Mouse (Mus musculus) cerebellum, adult 2 months (tissue): ENCODE data around the gene Dnm1l. TPM values are rescaled to one million over a fixed set of nuclear protein-coding genes. Genes with fewer than 3 reads are reported as not detected.

Experiments
- DNase-seq, 2 experiments: peaks; one replicate each; pipeline ENCODE4 v3.0.0; 2021
- H3K27ac ChIP-seq: fragments of 200-500 bp; 2 replicates; pipeline ENCODE4 v1.5.1; 2012; ENCODE audit warnings: low read length, control low read depth, inconsistent platforms; ENCODE audit not compliant: insufficient read depth
- H3K27me3 ChIP-seq: fragments of 200-500 bp; 2 replicates; pipeline ENCODE4 v1.6.1; 2012; ENCODE audit warnings: inconsistent platforms, mild to moderate bottlenecking, low read length, moderate library complexity; ENCODE audit not compliant: control insufficient read depth, insufficient read depth
- H3K4me1 ChIP-seq: fragments of 200-500 bp; 2 replicates; pipeline ENCODE4 v1.6.1; 2011; ENCODE audit warnings: low read length; ENCODE audit not compliant: control insufficient read depth, insufficient read depth
- H3K4me3 ChIP-seq: fragments of 200-500 bp; replicated peaks from 2 replicates; pipeline ENCODE3; 2011; ENCODE audit warnings: mild to moderate bottlenecking, low read depth, low read length, control low read depth; ENCODE audit not compliant: insufficient read depth
- CTCF ChIP-seq: fragments of 200-500 bp; IDR thresholded peaks from 2 replicates; pipeline ENCODE4 v1.5.1; 2011; ENCODE audit warnings: low read depth, mild to moderate bottlenecking, control low read depth, low read length, moderate library complexity, borderline replicate concordance; ENCODE audit not compliant: insufficient read depth
- POLR2A ChIP-seq: fragments of 200-500 bp; IDR thresholded peaks from 2 replicates; pipeline ENCODE4 v1.6.1; 2011; ENCODE audit warnings: low read length, control low read depth, borderline replicate concordance; ENCODE audit not compliant: insufficient read depth
- WGBS: fragments of 180-500 bp; shearing (Covaris S2); methylation state at CpG from one replicate; pipeline ENCODE4 v1.1.7; 2018; 5-methylcytosine and 5-hydroxymethylcytosine counted together
- polyA plus RNA-seq: library from polyadenylated mRNA; depleted of rRNA; stranded (reverse); fragments of >200 nt; gene quantifications from 2 replicates; pipeline ENCODE4 v1.2.3, GENCODE M21; 2012; rRNA removed

The Dnm1l gene
- polyA plus RNA-seq, 1 experiment = 117 TPM

GRCm38 (mm10) chr16:16302369-16303137 is 56.2 kb downstream of the Dnm1l start, which contains the start of gene Yars2:
TSS of gene Yars2 (plus strand) at chr16:16302965.
- WGBS = under 1% methylated on average over 50 of the region's 50 CpGs

GRCm38 (mm10) chr16:16273752-16274151 is 85.0 kb downstream of the Dnm1l start:
- Histone ChIP-seq H3K27me3 (no peaks in the 10 kb centered on the region), H3K27ac (no peak overlapping the region), H3K4me3 (no peak overlapping the region), H3K4me1 (no peaks in the 10 kb centered on the region)
- DNase-seq = no peak
- TF ChIP-seq POLR2A (no peak), CTCF (no peak)
- 85% methylated on average over 6 of the region's 6 CpGs for WGBS

More at GRCm38 (mm10) chr16:16302369-16303137, 56.2 kb downstream of the Dnm1l start, which contains the start of gene Yars2:
- Histone ChIP-seq H3K27me3 (no peaks in the 10 kb centered on the region), H3K27ac (peak within 1 kb of the TSS; percentile 87), H3K4me3 (peak within 1 kb of the TSS; percentile 84), H3K4me1 (peaks cover 2% of the 10 kb centered on the region; the same call in 1 of the 2 replicates)
- DNase-seq = peak; percentile 94 to 95
- peak; percentile 97; the same call in 1 of the 2 replicates for TF ChIP-seq POLR2A
- TF ChIP-seq CTCF = peak; percentile 60

GRCm38 (mm10) chr16:16272978-16273377 is 85.8 kb downstream of the Dnm1l start:
- no peaks in the 10 kb centered on the region for H3K4me1 ChIP-seq
- no peak for TF ChIP-seq CTCF
- H3K4me3 ChIP-seq = no peak overlapping the region
- DNase-seq = no peak
- no peaks in the 10 kb centered on the region for H3K27me3 ChIP-seq
- no peak overlapping the region for H3K27ac ChIP-seq
- 61% methylated on average over 3 of the region's 3 CpGs for WGBS

GRCm38 (mm10) chr16:16262436-16262835 is 96.3 kb downstream of the Dnm1l start:
- no peak for DNase-seq
- H3K27me3 ChIP-seq = no peaks in the 10 kb centered on the region
- H3K4me1 ChIP-seq = no peaks in the 10 kb centered on the region
- H3K27ac ChIP-seq = no peak overlapping the region
- 82% methylated on average over 3 of the region's 3 CpGs for WGBS
- TF ChIP-seq POLR2A (no peak), CTCF (no peak)
- H3K4me3 ChIP-seq = no peak overlapping the region

Other genes starting within 250 kb of the Dnm1l start
- gene Pkp2, start 145.6 kb downstream of the Dnm1l start, polyA plus RNA-seq = 1.7 TPM in 2 replicates
- 22.4 and 24.2 TPM in 2 replicates for gene Yars2, start 56.0 kb downstream of the Dnm1l start, polyA plus RNA-seq
- gene Fgd4, start 241.6 kb upstream of the Dnm1l start, polyA plus RNA-seq = 12.5 and 14.8 TPM in 2 replicates